Mouse (Mus musculus) C2C12 (cell line): ENCODE data around the gene Wdr54.

Source experiments
- CTCF ChIP-seq: IDR thresholded peaks from one replicate; pipeline ENCODE4 v1.5.1; 2011; ENCODE audit not compliant: control insufficient read depth, insufficient read depth, insufficient read length
- FOSL1 ChIP-seq: IDR thresholded peaks from one replicate; pipeline ENCODE4 v1.8.0; 2011; ENCODE audit warnings: mild to moderate bottlenecking, low read length; ENCODE audit not compliant: poor library complexity, insufficient read depth, severe bottlenecking
- USF1 ChIP-seq: IDR thresholded peaks from one replicate; pipeline ENCODE4 v1.6.1; 2011; ENCODE audit warnings: low read depth, mild to moderate bottlenecking, control low read depth, moderate library complexity

- TF ChIP-seq FOSL1 = no peak
- no peak for TF ChIP-seq USF1
- TF ChIP-seq CTCF = no peak
Measured at GRCm38 (mm10) chr6:83175996-83176395, 19.8 kb upstream of the Wdr54 start.
